Mouse (Mus musculus) lung, postnatal 0 days (tissue): ENCODE data around the gene Gng8.

Experiments
- CTCF ChIP-seq: IDR thresholded peaks from 2 replicates; pipeline ENCODE4 v1.5.1; 2016; ENCODE audit warnings: antibody characterized with exemption, mild to moderate bottlenecking
- EP300 ChIP-seq: IDR thresholded peaks from 2 replicates; pipeline ENCODE4 v1.6.1; 2016; ENCODE audit warnings: antibody characterized with exemption, mild to moderate bottlenecking, control low read depth

- TF ChIP-seq CTCF (no peak), EP300 (no peak)
These were observed 11.0 kb upstream of the Gng8 start for GRCm38 (mm10) chr7:16880615-16881014.
